Mouse (Mus musculus): ENCODE measurements around the gene Zzef1. TPM values are rescaled to one million over a fixed set of nuclear protein-coding genes. Genes with fewer than 3 reads are reported as not detected.
A peak's percentile ranks its signal among the peaks of the same experiment; 100 is the strongest.

The Zzef1 gene
- polyA plus RNA-seq, 1 experiment = 9.1 TPM

DNA sequence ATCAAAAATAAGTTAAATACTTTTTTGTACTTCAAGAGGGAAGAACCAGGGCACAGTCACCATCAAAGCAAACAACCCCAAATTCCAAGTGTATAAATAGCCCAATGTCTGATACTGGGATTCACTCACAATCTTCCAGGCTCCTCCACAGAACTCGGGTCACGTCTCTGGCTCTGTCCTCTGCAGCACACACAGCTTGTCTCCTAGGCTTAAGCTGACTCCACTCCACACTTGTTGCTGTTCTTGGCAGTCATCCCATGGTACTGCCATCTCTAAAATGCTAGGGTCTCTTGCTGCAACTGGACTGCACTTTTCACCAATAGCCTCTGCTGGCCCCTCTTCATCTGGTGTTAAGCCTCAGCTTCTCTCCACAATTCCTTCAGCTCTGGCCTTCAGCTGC lies 60.7 kb downstream of the Zzef1 start:
- H3K36me3 ChIP-seq (replicated peaks; ENCODE audit: low read length) = peaks cover 98% of the 10 kb centered on the region
- H3K9me3 ChIP-seq = no peaks in the 10 kb centered on the region
- TF ChIP-seq FLI1 (IDR thresholded peaks at IDR 0.05; ENCODE audit: low read length) = no peak
- TF ChIP-seq GATA1 (IDR thresholded peaks at IDR 0.05; ENCODE audit: borderline replicate concordance, low read length) = no peak
- H3K27me3 ChIP-seq (replicated peaks) = no peaks in the 10 kb centered on the region
- no peak overlapping the region for H3K4me3 ChIP-seq (replicated peaks)
- H3K4me1 ChIP-seq = peaks cover 16% of the 10 kb centered on the region

DNA sequence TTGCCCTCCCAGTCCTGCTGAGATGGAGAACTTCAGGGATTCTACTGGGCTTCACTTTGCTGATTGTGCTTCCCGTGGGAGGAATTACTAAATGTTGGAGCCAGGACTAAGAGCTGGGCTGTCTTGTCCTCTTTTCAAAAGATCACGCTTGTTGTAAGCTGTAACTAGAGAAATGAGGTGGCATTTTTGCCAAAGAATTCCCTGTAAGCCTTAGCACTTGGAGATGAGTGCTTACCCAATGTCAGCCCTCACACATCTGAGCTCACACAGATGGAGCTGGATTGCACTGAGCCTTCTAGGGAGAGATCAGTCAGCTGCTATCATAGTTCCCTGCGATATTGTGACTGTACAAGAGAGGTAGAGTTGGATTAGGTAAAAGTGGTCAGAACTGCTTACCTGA lies 65.2 kb downstream of the Zzef1 start:
- H3K27me3 ChIP-seq (replicated peaks) = no peaks in the 10 kb centered on the region
- no peaks in the 10 kb centered on the region for H3K9me3 ChIP-seq
- peaks cover 98% of the 10 kb centered on the region for H3K36me3 ChIP-seq (replicated peaks; ENCODE audit: low read length)

DNA sequence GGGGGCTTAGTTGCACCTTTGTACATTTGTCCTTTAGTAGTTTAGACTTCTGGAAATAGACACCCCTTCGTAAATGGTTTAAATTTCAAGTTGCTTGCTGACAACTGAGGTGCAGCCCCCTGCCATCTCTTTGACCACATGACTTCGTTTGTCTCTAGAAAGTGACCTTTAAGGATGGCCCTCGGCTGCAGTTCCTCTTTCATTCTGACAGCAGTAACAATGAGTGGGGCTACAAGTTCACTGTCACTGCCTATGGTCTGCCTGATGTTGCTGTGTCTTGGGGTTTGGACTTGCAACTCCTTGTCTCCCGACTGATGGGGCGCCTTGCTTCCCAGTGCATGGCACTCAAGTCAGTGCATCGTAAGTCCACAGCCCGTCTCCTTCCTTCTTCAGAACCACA lies 70.4 kb downstream of the Zzef1 start:
- Histone ChIP-seq H3K9me3 (no peaks in the 10 kb centered on the region), H3K4me1 (peaks cover 13% of the 10 kb centered on the region), H3K27me3 (replicated peaks) (no peaks in the 10 kb centered on the region), H3K4me3 (replicated peaks) (no peak overlapping the region), H3K36me3 (replicated peaks; ENCODE audit: low read length) (peaks cover 99% of the 10 kb centered on the region)
- no peak for TF ChIP-seq FLI1 (IDR thresholded peaks at IDR 0.05; ENCODE audit: low read length)
- TF ChIP-seq GATA1 (IDR thresholded peaks at IDR 0.05; ENCODE audit: borderline replicate concordance, low read length) = no peak

More for the DNA sequence above, 65.2 kb downstream of the Zzef1 start:
- TF ChIP-seq FLI1 (IDR thresholded peaks at IDR 0.05; ENCODE audit: low read length) = no peak
- TF ChIP-seq GATA1 (IDR thresholded peaks at IDR 0.05; ENCODE audit: borderline replicate concordance, low read length) = no peak
- Histone ChIP-seq H3K4me1 (peaks cover 21% of the 10 kb centered on the region), H3K4me3 (replicated peaks) (no peak overlapping the region)

DNA sequence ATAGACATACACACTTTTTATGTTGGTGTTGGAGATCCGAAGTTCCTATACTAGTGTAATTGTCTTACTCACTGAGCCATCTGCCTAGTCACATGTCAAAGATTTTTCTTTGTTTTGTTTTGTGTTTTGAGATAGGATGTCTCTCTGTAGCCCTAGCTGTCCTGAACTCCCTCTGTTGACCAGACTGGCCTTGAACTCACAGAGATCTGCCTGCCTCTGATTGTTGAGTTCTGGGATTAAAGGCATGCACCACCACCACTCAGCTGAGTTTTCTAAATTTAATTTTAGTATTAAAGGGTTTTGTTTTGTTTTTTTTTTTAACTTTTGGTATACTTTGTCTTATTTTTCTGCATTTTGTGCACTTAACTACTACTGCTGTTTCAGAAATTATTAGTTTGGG lies 76.0 kb downstream of the Zzef1 start:
- H3K4me3 ChIP-seq (replicated peaks) = no peak overlapping the region

DNA sequence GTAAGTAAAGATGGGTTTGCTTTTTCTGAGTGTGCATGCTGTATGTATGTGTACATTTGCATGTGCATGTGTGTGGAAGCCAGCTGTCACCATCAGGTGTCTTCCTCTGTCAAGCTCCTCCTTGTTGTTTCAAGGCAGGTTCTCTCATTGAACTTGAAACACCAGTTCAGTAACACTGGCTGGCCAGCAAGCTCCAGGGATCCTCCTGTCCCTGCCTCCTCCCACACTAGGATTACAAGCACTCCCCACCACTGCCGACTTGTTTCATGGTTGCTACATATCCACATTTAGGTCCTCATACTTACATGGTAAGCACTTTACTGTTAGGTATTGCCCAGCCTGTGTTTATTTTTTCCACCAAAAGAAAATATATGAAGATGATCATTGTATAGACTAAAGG lies 96.6 kb downstream of the Zzef1 start:
- TF ChIP-seq FLI1 (IDR thresholded peaks at IDR 0.05; ENCODE audit: low read length) = no peak
- TF ChIP-seq GATA1 (IDR thresholded peaks at IDR 0.05; ENCODE audit: borderline replicate concordance, low read length) = no peak
- no peaks in the 10 kb centered on the region for H3K27me3 ChIP-seq (replicated peaks)
- peaks cover 79% of the 10 kb centered on the region for H3K36me3 ChIP-seq (replicated peaks; ENCODE audit: low read length)
- peaks cover 28% of the 10 kb centered on the region for H3K4me1 ChIP-seq
- no peaks in the 10 kb centered on the region for H3K9me3 ChIP-seq
- no peak overlapping the region for H3K4me3 ChIP-seq (replicated peaks)

More for the DNA sequence above, 76.0 kb downstream of the Zzef1 start:
- peaks cover 11% of the 10 kb centered on the region; the same call in 1 of the 2 replicates for H3K4me1 ChIP-seq
- H3K27me3 ChIP-seq (replicated peaks) = no peaks in the 10 kb centered on the region
- peaks cover 98% of the 10 kb centered on the region for H3K36me3 ChIP-seq (replicated peaks; ENCODE audit: low read length)
- H3K9me3 ChIP-seq = no peaks in the 10 kb centered on the region
- no peak for TF ChIP-seq FLI1 (IDR thresholded peaks at IDR 0.05; ENCODE audit: low read length)
- TF ChIP-seq GATA1 (IDR thresholded peaks at IDR 0.05; ENCODE audit: borderline replicate concordance, low read length) = no peak

DNA sequence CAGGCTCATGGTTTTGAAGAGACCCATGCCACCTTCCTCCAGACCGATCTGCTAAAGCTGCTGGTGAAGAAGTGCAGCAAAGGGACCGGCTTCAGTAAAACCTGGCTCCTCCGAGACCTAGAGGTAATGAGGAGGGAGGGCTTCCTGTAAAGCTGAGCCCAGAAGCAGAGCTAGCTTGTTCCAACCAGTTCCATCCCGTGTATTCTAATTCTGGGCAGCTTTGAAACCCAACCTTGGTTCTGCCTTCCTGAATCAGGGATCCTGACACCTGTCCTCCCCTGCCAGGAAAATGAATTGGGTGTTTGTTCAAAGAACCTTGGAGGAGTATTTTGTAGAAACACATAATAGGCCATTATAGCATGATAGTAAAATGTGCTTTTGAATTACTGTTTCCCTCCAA lies 112.4 kb downstream of the Zzef1 start:
- TF ChIP-seq GATA1 (IDR thresholded peaks at IDR 0.05; ENCODE audit: borderline replicate concordance, low read length) (no peak), FLI1 (IDR thresholded peaks at IDR 0.05; ENCODE audit: low read length) (no peak)
- Histone ChIP-seq H3K27me3 (replicated peaks) (no peaks in the 10 kb centered on the region), H3K4me3 (replicated peaks) (no peak overlapping the region), H3K9me3 (peaks cover 3% of the 10 kb centered on the region; the same call in 1 of the 2 replicates), H3K36me3 (replicated peaks; ENCODE audit: low read length) (peaks cover 97% of the 10 kb centered on the region), H3K4me1 (peaks cover 7% of the 10 kb centered on the region; the same call in 1 of the 2 replicates)

DNA sequence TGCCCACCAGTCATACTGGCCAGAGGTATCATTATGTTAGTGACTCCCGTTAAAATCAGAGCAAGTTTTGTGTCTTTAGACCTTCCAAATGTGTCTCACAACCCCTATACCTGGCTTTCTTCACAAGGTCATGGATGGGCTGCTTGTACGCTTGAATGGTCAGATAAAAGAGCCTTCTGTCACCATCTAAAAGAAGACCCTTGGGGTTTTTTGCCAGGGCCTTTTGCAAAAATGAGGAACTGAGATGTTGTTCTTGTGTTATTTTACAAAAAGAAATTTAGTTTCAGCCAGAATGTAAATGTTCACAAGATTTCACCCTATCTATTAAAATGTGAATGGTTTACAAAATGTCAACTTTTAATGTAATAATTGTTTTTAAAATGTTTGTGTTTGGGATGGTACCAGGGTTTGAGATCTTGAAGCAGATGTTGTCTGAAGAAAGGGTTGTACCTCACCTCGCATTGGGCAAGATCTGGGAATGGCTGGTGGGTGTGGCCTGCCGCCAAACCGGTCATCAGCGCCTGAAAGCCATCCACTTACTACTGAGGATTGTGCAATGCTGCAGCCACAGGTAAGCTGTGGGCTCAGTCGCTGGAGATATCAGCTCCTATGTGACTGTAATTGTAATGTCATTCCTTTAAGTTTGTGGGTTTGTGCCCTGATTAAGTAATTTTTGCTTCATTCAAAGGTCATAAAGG lies 121.4 kb downstream of the Zzef1 start:
- H3K36me3 ChIP-seq (replicated peaks; ENCODE audit: low read length) = peaks cover 99% of the 10 kb centered on the region

DNA sequence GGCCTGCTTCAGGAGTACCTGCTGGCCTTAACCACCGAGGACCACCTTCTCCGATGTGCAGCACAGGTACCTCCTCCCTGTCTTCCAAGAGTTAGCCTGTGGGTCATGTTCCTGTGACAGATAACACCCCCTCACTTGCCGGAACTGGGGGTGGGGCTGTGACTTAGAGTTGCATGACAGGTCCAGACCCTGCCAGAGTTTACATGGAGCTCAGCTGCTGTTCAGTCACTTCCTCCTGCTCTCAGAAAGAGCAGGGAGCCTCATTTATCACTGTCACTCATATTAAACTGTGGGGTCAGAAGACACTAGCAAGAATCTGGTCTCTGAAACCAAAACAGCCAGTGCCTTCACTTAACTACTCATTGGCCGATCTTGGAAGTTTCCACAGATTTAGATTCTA lies 127.1 kb downstream of the Zzef1 start:
- H3K9me3 ChIP-seq = no peaks in the 10 kb centered on the region
- peak overlapping the region; percentile 67 for H3K4me3 ChIP-seq (replicated peaks)

More for the DNA sequence above, 121.4 kb downstream of the Zzef1 start:
- TF ChIP-seq GATA1 (IDR thresholded peaks at IDR 0.05; ENCODE audit: borderline replicate concordance, low read length) (no peak), FLI1 (IDR thresholded peaks at IDR 0.05; ENCODE audit: low read length) (no peak)
- peaks cover 7% of the 10 kb centered on the region for H3K4me1 ChIP-seq
- no peak overlapping the region for H3K4me3 ChIP-seq (replicated peaks)
- H3K9me3 ChIP-seq = no peaks in the 10 kb centered on the region
- H3K27me3 ChIP-seq (replicated peaks) = no peaks in the 10 kb centered on the region

DNA sequence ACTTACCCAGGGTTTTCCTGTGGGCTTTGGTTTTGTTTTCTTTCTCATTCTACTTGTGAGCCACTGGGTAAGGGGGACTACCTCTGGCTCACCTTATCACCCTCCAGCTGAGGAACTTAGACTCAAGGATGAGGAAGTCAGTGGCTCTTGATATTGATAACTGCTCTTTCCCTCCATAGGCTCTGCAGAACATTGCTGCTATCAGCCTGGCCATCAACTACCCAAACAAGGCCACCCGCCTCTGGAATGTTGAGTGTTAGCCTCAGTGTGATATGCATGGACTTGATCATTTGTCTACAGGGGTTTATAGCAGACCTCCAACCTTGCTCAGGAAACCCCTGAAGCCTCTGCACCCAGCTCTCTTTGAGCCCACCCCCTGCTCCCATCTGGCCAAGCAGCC lies 128.4 kb downstream of the Zzef1 start:
- H3K4me3 ChIP-seq (replicated peaks) = no peak overlapping the region
- no peaks in the 10 kb centered on the region for H3K27me3 ChIP-seq (replicated peaks)
- TF ChIP-seq FLI1 (IDR thresholded peaks at IDR 0.05; ENCODE audit: low read length) = no peak
- TF ChIP-seq GATA1 (IDR thresholded peaks at IDR 0.05; ENCODE audit: borderline replicate concordance, low read length) = no peak
- H3K36me3 ChIP-seq (replicated peaks; ENCODE audit: low read length) = peaks cover 92% of the 10 kb centered on the region
- peaks cover 71% of the 10 kb centered on the region for H3K4me1 ChIP-seq
- H3K9me3 ChIP-seq = no peaks in the 10 kb centered on the region

More for the DNA sequence above, 127.1 kb downstream of the Zzef1 start:
- peaks cover 93% of the 10 kb centered on the region for H3K36me3 ChIP-seq (replicated peaks; ENCODE audit: low read length)
- no peaks in the 10 kb centered on the region for H3K27me3 ChIP-seq (replicated peaks)
- TF ChIP-seq GATA1 (IDR thresholded peaks at IDR 0.05; ENCODE audit: borderline replicate concordance, low read length) (no peak), FLI1 (IDR thresholded peaks at IDR 0.05; ENCODE audit: low read length) (no peak)
- peaks cover 57% of the 10 kb centered on the region for H3K4me1 ChIP-seq

DNA sequence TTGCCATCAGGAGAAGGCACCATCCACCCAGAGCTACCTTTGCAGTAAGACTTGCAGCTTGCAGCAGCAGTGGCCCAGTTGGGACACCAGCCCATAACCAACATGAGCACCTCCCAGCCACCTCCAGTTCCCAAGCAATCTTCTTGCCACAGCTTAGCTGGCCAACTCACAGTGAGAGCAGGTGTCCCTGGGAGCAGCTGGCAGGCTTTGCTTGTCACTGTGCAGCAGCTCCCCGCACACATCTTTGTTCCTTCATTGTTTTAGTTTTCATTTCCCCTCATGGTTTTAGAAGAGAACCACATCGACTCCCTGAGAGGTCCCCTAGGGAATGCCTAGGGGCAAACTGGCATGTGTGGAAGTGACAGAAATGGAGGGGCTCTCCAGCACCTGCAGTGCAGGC lies 129.0 kb downstream of the Zzef1 start:
- Histone ChIP-seq H3K27me3 (replicated peaks) (no peaks in the 10 kb centered on the region), H3K4me1 (peaks cover 76% of the 10 kb centered on the region), H3K9me3 (no peaks in the 10 kb centered on the region), H3K36me3 (replicated peaks; ENCODE audit: low read length) (peaks cover 92% of the 10 kb centered on the region), H3K4me3 (replicated peaks) (no peak overlapping the region)
- TF ChIP-seq GATA1 (IDR thresholded peaks at IDR 0.05; ENCODE audit: borderline replicate concordance, low read length) (no peak), FLI1 (IDR thresholded peaks at IDR 0.05; ENCODE audit: low read length) (no peak)
